Mouse (Mus musculus): ENCODE data around the gene Pfas.

DNA sequence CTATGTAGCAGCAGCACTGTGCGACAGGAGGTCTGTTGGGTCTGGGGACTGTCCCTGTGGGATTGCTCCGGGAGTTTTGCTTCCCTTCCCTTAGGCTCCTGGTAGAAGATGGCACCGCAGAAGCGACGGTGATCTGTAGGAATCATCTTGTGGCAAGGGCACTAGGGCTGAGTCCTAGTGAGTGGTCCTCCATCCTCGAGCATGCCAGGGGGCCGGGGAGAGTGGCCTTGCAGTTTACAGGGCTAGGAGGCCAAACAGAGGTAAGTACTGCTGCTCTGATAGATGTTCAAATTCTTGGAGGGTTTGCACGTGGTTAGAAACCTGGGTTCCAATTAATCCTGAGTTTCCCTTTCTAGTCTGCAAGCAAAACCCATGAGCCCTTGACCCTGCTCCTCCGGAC, 27.2 kb upstream of the Pfas start:
- TF ChIP-seq ZNF384 (IDR thresholded peaks at IDR 0.05; ENCODE audit: low read depth, low read length) (no peak), ZC3H11A (IDR thresholded peaks at IDR 0.05; ENCODE audit: borderline replicate concordance, low read depth, low read length) (no peak)

Data from ES-E14 (cell line).